Mouse (Mus musculus) ES-Bruce4 (cell line): ENCODE measurements around the gene Tex264. TPM values are rescaled to one million over a fixed set of nuclear protein-coding genes. Genes with fewer than 3 reads are reported as not detected.

Experiments used
- H3K27ac ChIP-seq: 2 replicates; pipeline ENCODE4 v1.5.1; 2012; ENCODE audit warnings: low read length, inconsistent platforms; ENCODE audit not compliant: insufficient read depth
- H3K27me3 ChIP-seq: 2 replicates; pipeline ENCODE4 v1.6.1; 2012; ENCODE audit warnings: mild to moderate bottlenecking, low read length, inconsistent platforms; ENCODE audit not compliant: control insufficient read depth, poor library complexity, insufficient read depth, severe bottlenecking
- H3K36me3 ChIP-seq: 2 replicates; pipeline ENCODE4 v1.6.1; 2012; ENCODE audit warnings: inconsistent platforms, mild to moderate bottlenecking, low read length, moderate library complexity; ENCODE audit not compliant: control insufficient read depth, poor library complexity, insufficient read depth, severe bottlenecking
- H3K4me1 ChIP-seq: one replicate; pipeline ENCODE4 v1.8.1; 2011; ENCODE audit warnings: low read length; ENCODE audit not compliant: control insufficient read depth, insufficient read depth
- H3K4me3 ChIP-seq: 2 replicates; pipeline ENCODE4 v1.5.1; 2011; ENCODE audit warnings: low read depth, mild to moderate bottlenecking, low read length
- H3K9ac ChIP-seq: 2 replicates; pipeline ENCODE4 v1.6.1; 2012; ENCODE audit warnings: low read depth, mild to moderate bottlenecking, inconsistent platforms; ENCODE audit not compliant: poor library complexity, severe bottlenecking
- H3K9me3 ChIP-seq: replicated peaks from 2 replicates; pipeline ENCODE4 v1.6.1; 2012; ENCODE audit warnings: mild to moderate bottlenecking, low read length, inconsistent platforms; ENCODE audit not compliant: control insufficient read depth, poor library complexity, insufficient read depth, severe bottlenecking
- CTCF ChIP-seq: IDR thresholded peaks from one replicate; pipeline ENCODE4 v1.8.1; 2011; ENCODE audit warnings: low read depth, low read length
- EP300 ChIP-seq: IDR thresholded peaks from 2 replicates; pipeline ENCODE4 v1.6.1; 2011; ENCODE audit warnings: low read depth, low read length; ENCODE audit not compliant: insufficient read depth
- POLR2A ChIP-seq: IDR thresholded peaks from one replicate; pipeline ENCODE4 v1.8.1; 2011; ENCODE audit warnings: low read length; ENCODE audit not compliant: insufficient read depth
- polyA plus RNA-seq: library from polyadenylated mRNA; stranded (reverse); fragments of >200 nt; gene quantifications from 2 replicates; pipeline ENCODE4 v1.2.4, GENCODE M21; 2011; ENCODE audit warnings: low read depth; ENCODE audit not compliant: missing spikeins, insufficient read depth, insufficient read length

The Tex264 gene
- polyA plus RNA-seq, 1 experiment: 30.8 TPM

- Histone ChIP-seq H3K27me3 (no peaks in the 10 kb centered on the region), H3K27ac (no peak overlapping the region), H3K36me3 (no peaks in the 10 kb centered on the region), H3K4me3 (peak overlapping the region; percentile 34), H3K4me1 (peaks cover 2% of the 10 kb centered on the region), H3K9ac (no peak overlapping the region), H3K9me3 (no peaks in the 10 kb centered on the region)
- TF ChIP-seq POLR2A (no peak), EP300 (no peak), CTCF (no peak)
Observed at GRCm38 (mm10) chr9:106647226-106647625, 38.5 kb downstream of the Tex264 start.

GRCm38 (mm10) chr9:106645684-106646271 lies 39.9 kb downstream of the Tex264 start:
- Histone ChIP-seq H3K4me3 (no peak overlapping the region), H3K27ac (no peak overlapping the region), H3K9ac (no peak overlapping the region), H3K9me3 (no peaks in the 10 kb centered on the region), H3K4me1 (peaks cover 2% of the 10 kb centered on the region), H3K36me3 (no peaks in the 10 kb centered on the region), H3K27me3 (no peaks in the 10 kb centered on the region)
- no peak for TF ChIP-seq CTCF
- no peak for TF ChIP-seq POLR2A
- TF ChIP-seq EP300: peak; percentile 74

- H3K36me3 ChIP-seq: no peaks in the 10 kb centered on the region
- H3K27ac ChIP-seq: no peak overlapping the region
- H3K4me3 ChIP-seq: no peak overlapping the region
- H3K27me3 ChIP-seq: no peaks in the 10 kb centered on the region
- no peaks in the 10 kb centered on the region for H3K9me3 ChIP-seq
- H3K4me1 ChIP-seq: peaks cover 2% of the 10 kb centered on the region
- TF ChIP-seq EP300: no peak
- no peak for TF ChIP-seq POLR2A
- TF ChIP-seq CTCF: peak; percentile 67
- H3K9ac ChIP-seq: no peak overlapping the region
Observed at GRCm38 (mm10) chr9:106643787-106644186, 41.9 kb downstream of the Tex264 start.

DNA sequence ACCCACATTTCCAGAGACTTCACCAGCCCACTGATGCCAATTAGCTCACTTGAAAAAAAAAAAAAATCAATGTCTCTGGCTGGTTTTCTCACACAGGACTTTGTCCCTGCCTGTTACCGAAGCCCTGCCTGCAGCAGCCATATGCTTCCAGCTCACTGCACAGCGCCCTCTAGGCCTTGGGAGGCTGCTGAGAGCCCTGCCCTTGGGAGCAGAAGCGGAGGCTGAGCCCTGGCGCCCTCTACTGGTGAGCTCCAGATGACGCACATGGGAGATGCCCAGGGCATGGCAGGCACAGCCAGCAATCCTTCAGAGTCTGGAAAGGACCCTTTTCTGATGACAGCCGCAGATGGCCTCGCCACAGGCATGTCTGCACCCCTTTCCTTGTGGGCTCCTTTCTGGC lies 42.6 kb downstream of the Tex264 start:
- TF ChIP-seq EP300 (peak; percentile 71; the same call in 1 of the 2 replicates), POLR2A (no peak), CTCF (peak; percentile 100)
- no peak overlapping the region for H3K27ac ChIP-seq
- no peaks in the 10 kb centered on the region for H3K27me3 ChIP-seq
- peaks cover 2% of the 10 kb centered on the region for H3K4me1 ChIP-seq
- H3K9ac ChIP-seq: no peak overlapping the region
- H3K36me3 ChIP-seq: no peaks in the 10 kb centered on the region
- no peaks in the 10 kb centered on the region for H3K9me3 ChIP-seq
- H3K4me3 ChIP-seq: no peak overlapping the region

GRCm38 (mm10) chr9:106641346-106641745 lies 44.4 kb downstream of the Tex264 start:
- H3K4me1 ChIP-seq: peaks cover 2% of the 10 kb centered on the region
- H3K4me3 ChIP-seq: no peak overlapping the region
- TF ChIP-seq EP300: no peak
- TF ChIP-seq POLR2A: no peak
- TF ChIP-seq CTCF: no peak
- no peak overlapping the region for H3K9ac ChIP-seq
- no peak overlapping the region for H3K27ac ChIP-seq
- H3K9me3 ChIP-seq: no peaks in the 10 kb centered on the region
- no peaks in the 10 kb centered on the region for H3K36me3 ChIP-seq
- H3K27me3 ChIP-seq: no peaks in the 10 kb centered on the region

GRCm38 (mm10) chr9:106638154-106638553 lies 47.6 kb downstream of the Tex264 start:
- Histone ChIP-seq H3K4me3 (no peak overlapping the region), H3K4me1 (no peaks in the 10 kb centered on the region), H3K9me3 (no peaks in the 10 kb centered on the region), H3K9ac (no peak overlapping the region), H3K27me3 (no peaks in the 10 kb centered on the region), H3K27ac (no peak overlapping the region), H3K36me3 (no peaks in the 10 kb centered on the region)
- no peak for TF ChIP-seq POLR2A
